Mouse (Mus musculus) left cerebral cortex, postnatal 25 days (tissue): ENCODE measurements at regions not wholly inside any gene's neighbourhood (a gene's known extent, or its start where the extent isn't known, plus 50 kb on each side); places are given as distances from the start of the nearest gene placed in this dataset.

ENCODE experiments used
- DNase-seq, 2 experiments: peaks; one replicate each; pipeline ENCODE4 v3.0.0; 2022; ENCODE audit warnings: low spot score in 2 of 2, mixed read lengths in 1 of 2
- intact Hi-C: fragments of 180-260 bp; cut with DNase I; formaldehyde crosslinking; loops from one replicate; pipeline ENCODE4 v1.15.1; 2025

GRCm38 (mm10) chr11:64754076-64754475 is 224.8 kb upstream of the Elac2 start:
- no peak for DNase-seq
- intact Hi-C loops: loop anchor here (10.0 kb wide), 1 partner anchor 141 kb away; no protein-coding TSS in a partner anchor

GRCm38 (mm10) chr11:64755563-64755962 is 223.3 kb upstream of the Elac2 start:
- intact Hi-C loops: loop anchor here (10.0 kb wide), 1 partner anchor 139 kb away; no protein-coding TSS in a partner anchor

GRCm38 (mm10) chr11:64760626-64761025 is 218.2 kb upstream of the Elac2 start:
- DNase-seq: peak in 1 of 2 experiments; percentile 4
- intact Hi-C loops: no loop called here

More at GRCm38 (mm10) chr11:64755563-64755962, 223.3 kb upstream of the Elac2 start:
- DNase-seq: no peak

GRCm38 (mm10) chr11:64762755-64763154 is 216.1 kb upstream of the Elac2 start:
- DNase-seq: no peak
- intact Hi-C loops: no loop called here

- intact Hi-C loops: no loop called here
- DNase-seq: no peak
Observed at GRCm38 (mm10) chr11:64764056-64764455, 214.8 kb upstream of the Elac2 start.

- peak; percentile 24 to 71 for DNase-seq
- intact Hi-C loops: no loop called here
Observed at GRCm38 (mm10) chr11:64776691-64777090, 202.1 kb upstream of the Elac2 start.

GRCm38 (mm10) chr11:64800246-64801121 is 178.4 kb upstream of the Elac2 start:
- intact Hi-C loops: no loop called here
- DNase-seq: no peak

GRCm38 (mm10) chr11:64801351-64801750 is 177.5 kb upstream of the Elac2 start:
- intact Hi-C loops: no loop called here
- no peak for DNase-seq

- no peak for DNase-seq
- intact Hi-C loops: no loop called here
Observed at GRCm38 (mm10) chr11:64805567-64805966, 173.3 kb upstream of the Elac2 start.

- DNase-seq: no peak
- intact Hi-C loops: no loop called here
Observed at GRCm38 (mm10) chr11:64812408-64812807, 166.4 kb upstream of the Elac2 start.

- no peak for DNase-seq
- intact Hi-C loops: no loop called here
Observed at GRCm38 (mm10) chr11:64829429-64829828, 149.4 kb upstream of the Elac2 start.

GRCm38 (mm10) chr11:64832453-64832852 is 146.4 kb upstream of the Elac2 start:
- intact Hi-C loops: no loop called here
- DNase-seq: peak; percentile 4 to 22

GRCm38 (mm10) chr11:64833786-64834185 is 145.1 kb upstream of the Elac2 start:
- no peak for DNase-seq
- intact Hi-C loops: no loop called here

GRCm38 (mm10) chr11:64836771-64837170 is 142.1 kb upstream of the Elac2 start:
- intact Hi-C loops: no loop called here
- no peak for DNase-seq

- no peak for DNase-seq
- intact Hi-C loops: no loop called here
Observed at GRCm38 (mm10) chr11:64841092-64841491, 137.7 kb upstream of the Elac2 start.

GRCm38 (mm10) chr11:64842775-64843530 is 135.9 kb upstream of the Elac2 start:
- intact Hi-C loops: no loop called here
- DNase-seq: no peak

- intact Hi-C loops: no loop called here
- no peak for DNase-seq
Observed at GRCm38 (mm10) chr11:64846577-64847147, 132.2 kb upstream of the Elac2 start.

- intact Hi-C loops: no loop called here
- DNase-seq: no peak
Observed at GRCm38 (mm10) chr11:64859636-64860035, 119.2 kb upstream of the Elac2 start.

- intact Hi-C loops: no loop called here
- DNase-seq: no peak
Observed at GRCm38 (mm10) chr11:64880674-64881073, 98.2 kb upstream of the Elac2 start.

GRCm38 (mm10) chr11:64884518-64884917 is 94.3 kb upstream of the Elac2 start:
- no peak for DNase-seq
- intact Hi-C loops: no loop called here
